Mouse (Mus musculus) B cell, adult 2 months (primary cell): Measurements from ENCODE around the gene S1pr1.

ENCODE experiments used
- DNase-seq, 2 experiments: peaks; one replicate each; pipeline ENCODE4 v3.0.0; 2022

The S1pr1 gene

GRCm38 (mm10) chr3:115673663-115674157, 41.2 kb downstream of the S1pr1 start:
- peak; percentile 57 to 64 for DNase-seq

- DNase-seq = peak; percentile 60 to 65
Measured at GRCm38 (mm10) chr3:115672965-115673662, 41.8 kb downstream of the S1pr1 start.

DNA sequence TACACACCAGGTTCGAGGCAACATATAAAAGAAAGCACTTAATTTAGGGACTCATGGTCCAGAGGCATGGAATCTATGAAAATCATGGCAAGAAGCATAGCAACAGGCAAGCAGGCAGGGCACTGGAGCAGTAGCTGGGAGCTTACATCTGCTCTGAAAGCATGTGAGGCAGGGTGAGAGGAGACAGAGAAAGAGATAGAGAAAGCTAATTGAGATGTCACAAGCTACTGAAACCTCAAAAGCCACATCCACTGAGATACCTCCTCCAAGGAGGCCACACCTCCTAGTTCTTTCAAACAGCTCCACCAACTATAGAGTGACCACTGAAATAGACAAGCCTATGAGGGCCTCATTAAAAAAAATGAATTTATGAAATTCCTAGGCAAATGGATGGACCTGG, 45.6 kb downstream of the S1pr1 start:
- DNase-seq = no peak

DNA sequence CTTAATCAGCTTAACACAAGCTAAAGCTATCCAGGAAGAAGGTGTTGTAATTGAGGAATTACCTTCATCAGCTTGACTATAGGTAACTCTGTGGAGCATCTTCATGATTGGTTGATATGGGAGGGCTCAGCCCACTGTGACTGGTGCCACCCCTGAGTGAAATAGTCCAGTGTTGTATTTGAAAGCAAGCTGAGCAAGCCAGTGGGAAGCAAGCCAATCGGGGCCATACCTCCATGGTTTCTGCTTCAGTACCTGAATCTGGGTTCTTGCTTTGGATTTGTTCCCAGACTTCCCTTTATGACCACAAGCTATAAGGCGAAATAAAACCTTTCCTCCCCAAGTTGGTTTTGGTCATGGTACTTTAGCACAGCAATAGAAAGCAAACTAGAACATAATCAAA, 47.7 kb downstream of the S1pr1 start:
- DNase-seq = no peak

- DNase-seq = no peak
Measured at GRCm38 (mm10) chr3:115666547-115666946, 48.3 kb downstream of the S1pr1 start.

GRCm38 (mm10) chr3:115664497-115664896, 50.4 kb downstream of the S1pr1 start:
- DNase-seq = no peak

- peak; percentile 87 to 90 for DNase-seq
Measured at GRCm38 (mm10) chr3:115660701-115661460, 54.0 kb downstream of the S1pr1 start.
